In genomic region chr5:122402772-122403171, GRCm38 (mm10) we compare ENCODE assay signal across 10 mouse cellular contexts. TPM values are rescaled to one million over a fixed set of nuclear protein-coding genes. Genes with fewer than 3 reads are reported as not detected.
DNase-seq lines count a peak whose midpoint lies in the region; ATAC-seq and TF ChIP-seq lines count a peak whose summit lies in the region.
"Had no signal": no experiment of that assay in that cellular context is flagged by ENCODE, and none has a peak within 500 bp of the region (broad histone marks: within the 10 kb centered on the region; RNA-seq: fewer than 3 reads in every experiment).

No protein-coding gene starts in this region.

- no peak overlapping the region for H3K4me2 ChIP-seq in heart, postnatal 0 days (ENCODE audit: low read depth, low read length)
- H3K4me2 ChIP-seq: limb, embryonic 12.5 days had no signal

- peak; percentile 95 for TF ChIP-seq EP300 in heart, postnatal 0 days (IDR thresholded peaks at IDR 0.05; ENCODE audit: low read depth)

- H3K4me1 ChIP-seq in kidney, adult 2 months (ENCODE audit: control insufficient read depth, insufficient read depth, low read length) = peaks cover 13% of the 10 kb centered on the region; the same call in 1 of the 2 replicates
- H3K4me1 ChIP-seq in heart, postnatal 0 days (ENCODE audit: control insufficient read depth, insufficient read depth) = peaks cover 31% of the 10 kb centered on the region
- H3K4me1 ChIP-seq: limb, embryonic 12.5 days had no signal

- peak; percentile 54 for DNase-seq in cerebellum, adult 9-11 months
- no peak for DNase-seq in cerebellum, postnatal 36 days
- DNase-seq in kidney, adult 2 months = peak; percentile 41
- DNase-seq in kidney, adult 8-10 months = no peak
- peak; percentile 86 for DNase-seq in heart, postnatal 0 days (ENCODE audit: low spot score)
- DNase-seq in lung, postnatal 10 days = peak; percentile 74
- DNase-seq in yolk sac, embryonic 10.5 days (ENCODE audit: low spot score) = no peak
- DNase-seq: thymus, postnatal 4 days had no signal

- no peak for TF ChIP-seq POLR2A in kidney, adult 2 months (IDR thresholded peaks at IDR 0.05; ENCODE audit: low read depth, low read length)

- WGBS in kidney, adult 2 months = 76% methylated on average over 5 of the region's 5 CpGs
- 31% methylated on average over 5 of the region's 5 CpGs for WGBS in heart, postnatal 0 days

- no peak for TF ChIP-seq CTCF in kidney, adult 2 months (conservative IDR thresholded peaks at IDR 0.05; ENCODE audit: insufficient read depth, insufficient read length, low read depth, low read length)
- no peak for TF ChIP-seq CTCF in heart, postnatal 0 days (IDR thresholded peaks at IDR 0.05; ENCODE audit: low read depth)

- H3K27ac ChIP-seq in kidney, adult 2 months (ENCODE audit: insufficient read depth, low read depth, low read length) = no peak overlapping the region
- peak overlapping the region; percentile 70 for H3K27ac ChIP-seq in heart, postnatal 0 days (ENCODE audit: low read depth)
- H3K27ac ChIP-seq: limb, embryonic 12.5 days had no signal

- H3K27me3 ChIP-seq in kidney, adult 2 months (replicated peaks; ENCODE audit: control insufficient read depth, insufficient read depth, low read length) = no peaks in the 10 kb centered on the region
- no peaks in the 10 kb centered on the region for H3K27me3 ChIP-seq in heart, postnatal 0 days (ENCODE audit: control insufficient read depth, insufficient read depth, low read length)
- H3K27me3 ChIP-seq: limb, embryonic 12.5 days had no signal

- H3K36me3 ChIP-seq in kidney, adult 2 months (ENCODE audit: control insufficient read depth, insufficient read depth, low read length) = no peaks in the 10 kb centered on the region; the same call in 1 of the 2 replicates
- H3K36me3 ChIP-seq in heart, postnatal 0 days (replicated peaks; ENCODE audit: control insufficient read depth, insufficient read depth, low read length) = peaks cover 57% of the 10 kb centered on the region

- ATAC-seq in heart, postnatal 0 days (ENCODE audit: insufficient read depth, low read depth) = peak; percentile 87
- no peak for ATAC-seq in megakaryocyte progenitor cell, adult 5-6 weeks (replicated peaks; ENCODE audit: poor library complexity)

- H3K9ac ChIP-seq in heart, postnatal 0 days (replicated peaks; ENCODE audit: low read depth, low read length) = no peak overlapping the region
- H3K9ac ChIP-seq: limb, embryonic 12.5 days had no signal

- H3K4me3 ChIP-seq in kidney, adult 2 months (ENCODE audit: insufficient read depth, low read depth, low read length) = no peak overlapping the region
- H3K4me3 ChIP-seq in heart, postnatal 0 days (ENCODE audit: low read depth, low read length) = no peak overlapping the region
- H3K4me3 ChIP-seq: limb, embryonic 12.5 days had no signal

- H3K9me3 ChIP-seq in heart, postnatal 0 days (replicated peaks; ENCODE audit: control insufficient read depth, low read length) = no peaks in the 10 kb centered on the region
- H3K9me3 ChIP-seq: limb, embryonic 12.5 days had no signal

RNA-seq across cellular contexts. Expression of gene Arpc3, which starts 11.1 kb away (rescaled TPM):
- 141 and 195 TPM in 2 replicates for polyA plus RNA-seq in kidney, adult 2 months (2012; rRNA removed)
- 157 and 179 TPM in 2 replicates for total RNA-seq in heart, postnatal 0 days (2014; rRNA removed; ENCODE audit: low replicate concordance)
- 97.2 and 106 TPM in 2 replicates for polyA plus RNA-seq in heart, postnatal 0 days (2015; fragmentation: Nextera tagmentation; extraction: Ambion mirVana)
- 285 TPM in 2 replicates for total RNA-seq in megakaryocyte progenitor cell, adult 5-6 weeks (2015)
- 1,035 and 1,085 TPM in 2 replicates for total RNA-seq in megakaryocyte progenitor cell, adult 5-6 weeks (2017)

RNA-seq across cellular contexts. Expression of gene Anapc7, which starts 18.7 kb away (rescaled TPM):
- 30.3 and 33.5 TPM in 2 replicates for polyA plus RNA-seq in kidney, adult 2 months (2012; rRNA removed)
- total RNA-seq in heart, postnatal 0 days (2014; rRNA removed; ENCODE audit: low replicate concordance) = 30.1 and 38.9 TPM in 2 replicates
- 33.1 and 36.9 TPM in 2 replicates for polyA plus RNA-seq in heart, postnatal 0 days (2015; fragmentation: Nextera tagmentation; extraction: Ambion mirVana)
- 16.5 and 18.2 TPM in 2 replicates for total RNA-seq in megakaryocyte progenitor cell, adult 5-6 weeks (2015)
- total RNA-seq in megakaryocyte progenitor cell, adult 5-6 weeks (2017) = 23.0 and 31.8 TPM in 2 replicates

RNA-seq across cellular contexts. Expression of gene Fam216a, which starts 30.6 kb away (rescaled TPM):
- 20.7 and 20.8 TPM in 2 replicates for polyA plus RNA-seq in kidney, adult 2 months (2012; rRNA removed)
- 21.8 and 40.7 TPM in 2 replicates for total RNA-seq in heart, postnatal 0 days (2014; rRNA removed; ENCODE audit: low replicate concordance)
- polyA plus RNA-seq in heart, postnatal 0 days (2015; fragmentation: Nextera tagmentation; extraction: Ambion mirVana) = 30.5 and 31.8 TPM in 2 replicates
- total RNA-seq in megakaryocyte progenitor cell, adult 5-6 weeks (2015) = 31.8 and 41.0 TPM in 2 replicates
- total RNA-seq in megakaryocyte progenitor cell, adult 5-6 weeks (2017) = 42.1 and 48.5 TPM in 2 replicates

RNA-seq across cellular contexts. Expression of gene Gpn3, which starts 31.1 kb away (rescaled TPM):
- polyA plus RNA-seq in kidney, adult 2 months (2012; rRNA removed) = 28.2 and 28.8 TPM in 2 replicates
- total RNA-seq in heart, postnatal 0 days (2014; rRNA removed; ENCODE audit: low replicate concordance) = 28.5 and 50.9 TPM in 2 replicates
- 42.9 and 48.7 TPM in 2 replicates for polyA plus RNA-seq in heart, postnatal 0 days (2015; fragmentation: Nextera tagmentation; extraction: Ambion mirVana)
- total RNA-seq in megakaryocyte progenitor cell, adult 5-6 weeks (2015) = 50.4 and 61.9 TPM in 2 replicates
- 45.8 and 47.5 TPM in 2 replicates for total RNA-seq in megakaryocyte progenitor cell, adult 5-6 weeks (2017)

RNA-seq across cellular contexts. Expression of gene Vps29, which starts 48.6 kb away (rescaled TPM):
- 111 and 133 TPM in 2 replicates for polyA plus RNA-seq in kidney, adult 2 months (2012; rRNA removed)
- 84.0 and 92.5 TPM in 2 replicates for total RNA-seq in heart, postnatal 0 days (2014; rRNA removed; ENCODE audit: low replicate concordance)
- polyA plus RNA-seq in heart, postnatal 0 days (2015; fragmentation: Nextera tagmentation; extraction: Ambion mirVana) = 184 and 206 TPM in 2 replicates
- 129 and 137 TPM in 2 replicates for total RNA-seq in megakaryocyte progenitor cell, adult 5-6 weeks (2015)
- 93.9 and 96.9 TPM in 2 replicates for total RNA-seq in megakaryocyte progenitor cell, adult 5-6 weeks (2017)

Comparison
In these comparisons a context has a peak if more than half of its experiments do, and no peak if none do; other contexts are left out.
1. DNase-seq: peak in cerebellum, adult 9-11 months (single experiment), kidney, adult 2 months (single experiment), heart, postnatal 0 days (single experiment) and lung, postnatal 10 days (single experiment); none in cerebellum, postnatal 36 days (0 of 2), kidney, adult 8-10 months (0 of 2) and yolk sac, embryonic 10.5 days (single experiment).